Mouse (Mus musculus) liver, embryonic 14.5 days (tissue): ENCODE data around the gene Thap3.

Experiments
- CTCF ChIP-seq: IDR thresholded peaks from 2 replicates; pipeline ENCODE4 v1.5.1; 2016; ENCODE audit warnings: antibody characterized with exemption, low read depth, control low read depth
- EP300 ChIP-seq: IDR thresholded peaks from 2 replicates; pipeline ENCODE4 v1.6.1; 2016; ENCODE audit warnings: antibody characterized with exemption, low read depth

- TF ChIP-seq CTCF (no peak), EP300 (no peak)
Observed at GRCm38 (mm10) chr4:152000906-152001305, 12.1 kb upstream of the Thap3 start.
